Mouse (Mus musculus): ENCODE measurements at regions not wholly inside any gene's neighbourhood (a gene's known extent, or its start where the extent isn't known, plus 50 kb on each side); places are given as distances from the start of the nearest gene placed in this dataset.
A peak's percentile ranks its signal among the peaks of the same experiment; 100 is the strongest.

GRCm38 (mm10) chr10:57000892-57001722 lies 485.1 kb upstream of the Hsf2 start:
- peak overlapping the region; percentile 13 for H3K4me3 ChIP-seq
- TF ChIP-seq CTCF (IDR thresholded peaks at IDR 0.05) (peak; percentile 97), POLR2A (IDR thresholded peaks at IDR 0.05; ENCODE audit: insufficient read depth, low read depth, low read length) (no peak), EP300 (IDR thresholded peaks at IDR 0.05; ENCODE audit: insufficient read depth, low read depth, low read length) (peak; percentile 62; the same call in 1 of the 2 replicates)
- 21% methylated on average over 16 of the region's 16 CpGs for WGBS
- H3K27me3 ChIP-seq (ENCODE audit: control insufficient read depth, insufficient read depth, low read length) = no peaks in the 10 kb centered on the region
- peak; percentile 19 to 32 for DNase-seq
- peak overlapping the region; percentile 61 for H3K27ac ChIP-seq
- no peak overlapping the region; the same call in 1 of the 2 replicates for H3K9ac ChIP-seq (ENCODE audit: low read depth, low read length)
- H3K4me1 ChIP-seq (ENCODE audit: control insufficient read depth, insufficient read depth, low read length) = no peaks in the 10 kb centered on the region
- no peaks in the 10 kb centered on the region; the same call in 1 of the 2 replicates for H3K36me3 ChIP-seq (ENCODE audit: control insufficient read depth, insufficient read depth, low read length)
- H3K79me2 ChIP-seq (replicated peaks; ENCODE audit: control insufficient read depth, insufficient read depth, low read length) = no peaks in the 10 kb centered on the region; the same call in 1 of the 2 replicates
- intact Hi-C loops (cut with DNase I) = loop anchor here (1.0 to 10.0 kb wide), 5 partner anchors 159 to 632 kb away; no protein-coding TSS in a partner anchor

GRCm38 (mm10) chr10:57001723-57002110 lies 484.5 kb upstream of the Hsf2 start:
- H3K27ac ChIP-seq = no peak overlapping the region; the same call in 1 of the 2 replicates
- no peak for TF ChIP-seq CTCF (IDR thresholded peaks at IDR 0.05)
- TF ChIP-seq EP300 (IDR thresholded peaks at IDR 0.05; ENCODE audit: insufficient read depth, low read depth, low read length) = no peak
- TF ChIP-seq POLR2A (IDR thresholded peaks at IDR 0.05; ENCODE audit: insufficient read depth, low read depth, low read length) = no peak
- no peak overlapping the region for H3K9ac ChIP-seq (ENCODE audit: low read depth, low read length)
- intact Hi-C loops (cut with DNase I) = loop anchor here (1.0 to 10.0 kb wide), 5 partner anchors 159 to 632 kb away; no protein-coding TSS in a partner anchor
- 68% methylated on average over 8 of the region's 8 CpGs for WGBS
- H3K36me3 ChIP-seq (ENCODE audit: control insufficient read depth, insufficient read depth, low read length) = no peaks in the 10 kb centered on the region; the same call in 1 of the 2 replicates
- no peaks in the 10 kb centered on the region; the same call in 1 of the 2 replicates for H3K79me2 ChIP-seq (replicated peaks; ENCODE audit: control insufficient read depth, insufficient read depth, low read length)
- H3K4me3 ChIP-seq = no peak overlapping the region
- H3K4me1 ChIP-seq (ENCODE audit: control insufficient read depth, insufficient read depth, low read length) = no peaks in the 10 kb centered on the region
- DNase-seq = no peak
- no peaks in the 10 kb centered on the region for H3K27me3 ChIP-seq (ENCODE audit: control insufficient read depth, insufficient read depth, low read length)

- H3K9ac ChIP-seq (ENCODE audit: low read depth, low read length) = no peak overlapping the region
- H3K4me1 ChIP-seq (ENCODE audit: control insufficient read depth, insufficient read depth, low read length) = no peaks in the 10 kb centered on the region
- TF ChIP-seq EP300 (IDR thresholded peaks at IDR 0.05; ENCODE audit: insufficient read depth, low read depth, low read length) = no peak
- no peak for TF ChIP-seq POLR2A (IDR thresholded peaks at IDR 0.05; ENCODE audit: insufficient read depth, low read depth, low read length)
- TF ChIP-seq CTCF (IDR thresholded peaks at IDR 0.05) = no peak
- intact Hi-C loops (cut with DNase I) = no loop called here
- H3K36me3 ChIP-seq (ENCODE audit: control insufficient read depth, insufficient read depth, low read length) = no peaks in the 10 kb centered on the region
- no peak overlapping the region for H3K4me3 ChIP-seq
- WGBS = 94% methylated on average over 2 of the region's 2 CpGs
- H3K79me2 ChIP-seq (replicated peaks; ENCODE audit: control insufficient read depth, insufficient read depth, low read length) = no peaks in the 10 kb centered on the region
- DNase-seq = no peak
- H3K27ac ChIP-seq = no peak overlapping the region
- no peaks in the 10 kb centered on the region for H3K27me3 ChIP-seq (ENCODE audit: control insufficient read depth, insufficient read depth, low read length)
These were observed 448.5 kb upstream of the Hsf2 start for GRCm38 (mm10) chr10:57037641-57038040.

GRCm38 (mm10) chr10:57040201-57040600 lies 446.0 kb upstream of the Hsf2 start:
- Histone ChIP-seq H3K27ac (no peak overlapping the region), H3K9ac (ENCODE audit: low read depth, low read length) (no peak overlapping the region), H3K4me1 (ENCODE audit: control insufficient read depth, insufficient read depth, low read length) (no peaks in the 10 kb centered on the region), H3K27me3 (ENCODE audit: control insufficient read depth, insufficient read depth, low read length) (no peaks in the 10 kb centered on the region), H3K4me3 (no peak overlapping the region), H3K79me2 (replicated peaks; ENCODE audit: control insufficient read depth, insufficient read depth, low read length) (no peaks in the 10 kb centered on the region), H3K36me3 (ENCODE audit: control insufficient read depth, insufficient read depth, low read length) (no peaks in the 10 kb centered on the region)
- DNase-seq = no peak
- intact Hi-C loops (cut with DNase I) = no loop called here
- TF ChIP-seq CTCF (IDR thresholded peaks at IDR 0.05) (no peak), POLR2A (IDR thresholded peaks at IDR 0.05; ENCODE audit: insufficient read depth, low read depth, low read length) (no peak), EP300 (IDR thresholded peaks at IDR 0.05; ENCODE audit: insufficient read depth, low read depth, low read length) (no peak)
- 44% methylated on average over 5 of the region's 5 CpGs for WGBS

- H3K4me3 ChIP-seq = no peak overlapping the region
- DNase-seq = no peak
- WGBS = 58% methylated on average over 2 of the region's 2 CpGs
- no peak overlapping the region for H3K9ac ChIP-seq (ENCODE audit: low read depth, low read length)
- H3K36me3 ChIP-seq (ENCODE audit: control insufficient read depth, insufficient read depth, low read length) = peaks cover 3% of the 10 kb centered on the region; the same call in 1 of the 2 replicates
- intact Hi-C loops (cut with DNase I) = no loop called here
- H3K27ac ChIP-seq = peak overlapping the region; percentile 63; the same call in 1 of the 2 replicates
- no peaks in the 10 kb centered on the region for H3K79me2 ChIP-seq (replicated peaks; ENCODE audit: control insufficient read depth, insufficient read depth, low read length)
- no peak for TF ChIP-seq EP300 (IDR thresholded peaks at IDR 0.05; ENCODE audit: insufficient read depth, low read depth, low read length)
- no peak for TF ChIP-seq POLR2A (IDR thresholded peaks at IDR 0.05; ENCODE audit: insufficient read depth, low read depth, low read length)
- TF ChIP-seq CTCF (IDR thresholded peaks at IDR 0.05) = no peak
- no peaks in the 10 kb centered on the region for H3K4me1 ChIP-seq (ENCODE audit: control insufficient read depth, insufficient read depth, low read length)
- H3K27me3 ChIP-seq (ENCODE audit: control insufficient read depth, insufficient read depth, low read length) = no peaks in the 10 kb centered on the region
These were observed 440.2 kb upstream of the Hsf2 start for GRCm38 (mm10) chr10:57046021-57046420.

GRCm38 (mm10) chr10:57046891-57047290 lies 439.3 kb upstream of the Hsf2 start:
- 28% methylated on average over 2 of the region's 2 CpGs for WGBS

More at GRCm38 (mm10) chr10:57046891-57047290, 439.3 kb upstream of the Hsf2 start:
- Histone ChIP-seq H3K36me3 (ENCODE audit: control insufficient read depth, insufficient read depth, low read length) (peaks cover 3% of the 10 kb centered on the region; the same call in 1 of the 2 replicates), H3K4me3 (no peak overlapping the region), H3K79me2 (replicated peaks; ENCODE audit: control insufficient read depth, insufficient read depth, low read length) (no peaks in the 10 kb centered on the region), H3K9ac (ENCODE audit: low read depth, low read length) (no peak overlapping the region), H3K27ac (peak overlapping the region; percentile 63), H3K27me3 (ENCODE audit: control insufficient read depth, insufficient read depth, low read length) (no peaks in the 10 kb centered on the region), H3K4me1 (ENCODE audit: control insufficient read depth, insufficient read depth, low read length) (no peaks in the 10 kb centered on the region)
- TF ChIP-seq EP300 (IDR thresholded peaks at IDR 0.05; ENCODE audit: insufficient read depth, low read depth, low read length) (no peak), CTCF (IDR thresholded peaks at IDR 0.05) (no peak), POLR2A (IDR thresholded peaks at IDR 0.05; ENCODE audit: insufficient read depth, low read depth, low read length) (no peak)
- intact Hi-C loops (cut with DNase I) = no loop called here
- DNase-seq = peak in 1 of 2 experiments; percentile 8
